In the genomic region with DNA sequence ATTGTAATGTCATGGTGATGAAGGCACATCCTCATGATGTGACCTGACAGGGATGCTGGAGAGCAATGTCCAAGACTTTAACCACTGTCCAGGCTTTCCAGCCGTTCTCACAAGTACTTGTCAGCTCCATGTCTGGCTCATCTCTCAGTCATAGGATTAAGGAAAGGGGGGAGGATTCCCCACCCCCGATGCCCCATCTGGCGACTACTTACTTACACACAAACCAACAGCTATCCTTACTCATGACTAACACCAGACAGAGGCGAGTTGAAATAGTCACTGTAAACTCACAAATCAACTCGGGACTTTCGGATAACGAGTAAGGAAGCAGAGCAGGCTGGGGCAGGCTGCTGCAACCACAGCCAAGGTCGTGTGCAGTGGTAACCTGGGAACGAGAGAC, we compare ENCODE assay signal across 19 mouse cellular contexts.
DNase-seq lines count a peak whose midpoint lies in the region; ATAC-seq lines count a peak whose summit lies in the region.
"Had no signal": no experiment of that assay in that cellular context is flagged by ENCODE, and none has a peak within 500 bp of the region (broad histone marks: within the 10 kb centered on the region; RNA-seq: fewer than 3 reads in every experiment).

No protein-coding gene starts in this region.

- DNase-seq in frontal cortex, postnatal 25 days (ENCODE audit: low spot score in 2 of 2), result no peak
- DNase-seq in layer of hippocampus, adult 8-10 months (ENCODE audit: low spot score in 2 of 2), result peak; percentile 38 to 42
- no peak for DNase-seq in layer of hippocampus, postnatal 10 days (ENCODE audit: low spot score in 2 of 2)
- DNase-seq in right cerebral cortex, postnatal 36 days (ENCODE audit: low spot score in 2 of 2), result peak; percentile 34 to 39
- DNase-seq in right cerebral cortex, postnatal 25 days, result no peak
- DNase-seq in yolk sac, embryonic 10.5 days (ENCODE audit: low spot score), result peak; percentile 61
- DNase-seq: adrenal gland, postnatal 25 days; cerebellum, adult 9-11 months; gastrocnemius, postnatal 25 days; heart, adult 2 months; heart, postnatal 4 days; kidney, adult 18-20 months; kidney, postnatal 4 days; lung, postnatal 4 days; thymus, postnatal 25 days had no signal

- peak; percentile 87 for ATAC-seq in frontal cortex, adult (ENCODE audit: low TSS enrichment)
- no peak for ATAC-seq in inflammation-experienced regulatory T-cells, adult 6 months
- ATAC-seq: CD4-positive, CD25-positive, alpha-beta regulatory T cell, adult 4 months; forebrain, embryonic 16.5 days had no signal

Comparison
In these comparisons a context has a peak if more than half of its experiments do, and no peak if none do; other contexts are left out.
1. DNase-seq: peak in layer of hippocampus, adult 8-10 months (2 of 2), right cerebral cortex, postnatal 36 days (2 of 2) and yolk sac, embryonic 10.5 days (single experiment); none in frontal cortex, postnatal 25 days (0 of 2), layer of hippocampus, postnatal 10 days (0 of 2) and right cerebral cortex, postnatal 25 days (single experiment).